14 mouse cellular contexts compared by ENCODE assay signal in genomic region chr7:118206396-118206795, GRCm38 (mm10).
"Had no signal": no experiment of that assay in that cellular context is flagged by ENCODE, and none has a peak within 500 bp of the region (broad histone marks: within the 10 kb centered on the region; RNA-seq: fewer than 3 reads in every experiment).

No protein-coding gene starts in this region.

- H3K9ac ChIP-seq: limb, embryonic 12.5 days; liver, embryonic 14.5 days; midbrain, embryonic 12.5 days; neural tube, embryonic 15.5 days had no signal

- H3K27me3 ChIP-seq: limb, embryonic 12.5 days; midbrain, embryonic 12.5 days; neural tube, embryonic 15.5 days had no signal

- H3K9me3 ChIP-seq: limb, embryonic 12.5 days; midbrain, embryonic 12.5 days; neural tube, embryonic 15.5 days had no signal

- H3K4me2 ChIP-seq: limb, embryonic 12.5 days; midbrain, embryonic 12.5 days; neural tube, embryonic 15.5 days had no signal

- H3K4me1 ChIP-seq: limb, embryonic 12.5 days; midbrain, embryonic 12.5 days; neural tube, embryonic 15.5 days had no signal

- H3K4me3 ChIP-seq: layer of hippocampus, adult 2 months; limb, embryonic 12.5 days; midbrain, embryonic 12.5 days; myocyte; neural tube, embryonic 15.5 days had no signal

- DNase-seq: kidney, postnatal 10 days; kidney, postnatal 4 days; liver; lung, adult 2 months; lung, postnatal 36 days; right cerebral cortex, adult 18-20 months; thymus, adult 18-20 months had no signal

- ATAC-seq: lung, postnatal 0 days had no signal

- H3K27ac ChIP-seq: layer of hippocampus, adult 2 months; limb, embryonic 12.5 days; liver, embryonic 14.5 days; midbrain, embryonic 12.5 days; neural tube, embryonic 15.5 days had no signal
